Mouse (Mus musculus) telencephalon, adult 2 months (tissue): ENCODE results near the gene Hspa12b.
A peak's percentile ranks its signal among the peaks of the same experiment; 100 is the strongest.

Source experiments
- DNase-seq: peaks from one replicate; pipeline ENCODE4 v3.0.0-alpha.2; 2011; ENCODE audit warnings: low read depth, low spot score

Hspa12b gene

GRCm38 (mm10) chr2:131148353-131149253, 21.5 kb downstream of the Hspa12b start:
- no peak for DNase-seq

- DNase-seq = no peak
These were observed 22.1 kb downstream of the Hspa12b start for GRCm38 (mm10) chr2:131149254-131149578.

- DNase-seq = no peak
These were observed 25.2 kb downstream of the Hspa12b start for GRCm38 (mm10) chr2:131152166-131152730.

- DNase-seq = no peak
These were observed 27.0 kb downstream of the Hspa12b start for GRCm38 (mm10) chr2:131154036-131154435.

- no peak for DNase-seq
These were observed 29.9 kb downstream of the Hspa12b start for GRCm38 (mm10) chr2:131156987-131157386.

DNA sequence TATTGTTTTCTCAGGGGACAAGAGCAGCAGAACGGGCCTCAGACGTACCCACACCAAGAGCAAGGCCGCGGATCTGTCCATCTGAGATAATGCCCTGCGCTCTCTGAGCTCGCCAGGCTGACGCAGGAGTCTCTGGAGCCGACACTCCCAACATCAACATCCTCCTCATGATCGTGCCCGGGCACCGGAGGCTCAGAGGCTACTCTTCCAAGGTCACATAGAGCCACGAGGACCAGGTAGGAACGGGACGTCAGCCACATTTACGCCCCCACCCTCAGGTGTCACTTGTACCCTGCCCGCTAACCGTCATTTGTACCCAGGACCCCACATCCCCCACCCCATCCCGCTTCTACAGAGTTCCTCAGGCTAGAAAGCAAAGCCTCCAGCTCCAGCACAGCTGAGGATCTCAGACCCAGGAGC, 32.4 kb downstream of the Hspa12b start:
- no peak for DNase-seq

- DNase-seq = peak; percentile 97
These were observed 33.0 kb downstream of the Hspa12b start, which contains the start of gene 1700037H04Rik for GRCm38 (mm10) chr2:131159938-131160581. 1700037H04Rik (minus strand) TSS chr2:131160081.

DNA sequence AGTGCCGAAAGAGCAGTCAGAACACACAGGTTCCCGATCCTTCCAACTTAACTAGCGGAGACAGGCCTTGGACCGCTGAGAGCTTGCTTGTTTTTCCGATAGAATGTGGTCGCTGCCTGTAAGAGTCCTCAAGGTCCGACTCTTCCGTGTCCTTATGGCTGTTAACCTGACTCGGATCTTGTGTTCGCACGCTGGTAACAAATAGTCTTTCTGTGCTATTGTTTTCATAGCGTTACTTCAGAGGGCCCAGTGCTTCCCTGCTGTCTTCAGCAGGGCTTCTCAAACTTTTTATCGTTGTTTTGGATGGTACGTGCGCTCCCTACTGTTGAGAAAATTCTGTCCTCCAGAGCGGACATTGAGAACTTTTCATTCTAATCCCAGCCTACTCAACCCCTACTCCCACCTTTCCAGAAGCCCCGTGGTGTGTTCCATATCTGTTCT, 33.6 kb downstream of the Hspa12b start:
- no peak for DNase-seq

- DNase-seq = no peak
These were observed 36.8 kb downstream of the Hspa12b start for GRCm38 (mm10) chr2:131163924-131164323.

DNA sequence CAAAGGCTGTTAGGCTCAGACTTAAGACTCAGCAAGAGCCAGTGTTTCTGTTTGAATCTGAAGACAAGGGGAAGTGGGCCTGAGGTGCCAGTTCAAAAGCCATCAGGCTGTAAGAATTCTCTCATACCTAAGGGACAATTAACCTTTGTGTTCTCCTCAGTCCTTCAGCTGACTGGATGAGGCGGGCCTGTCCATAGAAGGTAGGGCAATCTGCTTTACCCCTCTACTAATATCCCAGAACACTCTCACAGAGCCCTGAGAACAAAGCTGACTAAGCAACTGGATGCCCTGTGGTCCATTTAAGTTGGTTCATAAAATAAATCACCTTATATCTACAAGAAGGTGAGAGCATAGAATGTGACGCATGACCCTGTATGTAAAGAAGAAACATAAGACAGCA, 39.1 kb downstream of the Hspa12b start:
- no peak for DNase-seq

GRCm38 (mm10) chr2:131167984-131168383, 40.9 kb downstream of the Hspa12b start:
- DNase-seq = no peak

- DNase-seq = no peak
These were observed 41.8 kb downstream of the Hspa12b start for GRCm38 (mm10) chr2:131168914-131169313.

DNA sequence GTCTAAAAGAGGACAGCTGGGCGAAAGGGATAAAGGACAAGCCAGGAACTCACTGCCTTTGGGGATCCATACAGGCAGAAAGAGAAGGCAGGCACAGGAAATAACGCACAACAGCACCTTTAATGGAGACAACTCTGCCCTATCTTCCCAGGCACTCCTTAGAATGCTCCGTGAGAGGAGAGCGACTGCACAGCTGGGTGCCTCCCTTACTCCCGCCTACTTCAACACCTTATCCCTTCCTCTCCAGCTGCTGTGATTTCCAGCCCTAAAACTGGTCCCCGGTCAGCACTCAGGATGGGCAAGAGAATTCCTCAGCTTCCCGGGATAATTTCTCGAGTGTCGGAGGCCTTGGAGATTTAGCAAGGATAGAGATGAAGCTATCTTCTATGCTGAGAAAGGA, 43.9 kb downstream of the Hspa12b start:
- no peak for DNase-seq

- no peak for DNase-seq
These were observed 44.5 kb downstream of the Hspa12b start for GRCm38 (mm10) chr2:131171401-131172104.

GRCm38 (mm10) chr2:131172322-131172721, 45.2 kb downstream of the Hspa12b start:
- no peak for DNase-seq

- DNase-seq = peak; percentile 84
These were observed 47.6 kb downstream of the Hspa12b start for GRCm38 (mm10) chr2:131174700-131175099.

- no peak for DNase-seq
These were observed 48.3 kb downstream of the Hspa12b start for GRCm38 (mm10) chr2:131175286-131175944.

GRCm38 (mm10) chr2:131175945-131176309, 48.8 kb downstream of the Hspa12b start:
- no peak for DNase-seq

DNA sequence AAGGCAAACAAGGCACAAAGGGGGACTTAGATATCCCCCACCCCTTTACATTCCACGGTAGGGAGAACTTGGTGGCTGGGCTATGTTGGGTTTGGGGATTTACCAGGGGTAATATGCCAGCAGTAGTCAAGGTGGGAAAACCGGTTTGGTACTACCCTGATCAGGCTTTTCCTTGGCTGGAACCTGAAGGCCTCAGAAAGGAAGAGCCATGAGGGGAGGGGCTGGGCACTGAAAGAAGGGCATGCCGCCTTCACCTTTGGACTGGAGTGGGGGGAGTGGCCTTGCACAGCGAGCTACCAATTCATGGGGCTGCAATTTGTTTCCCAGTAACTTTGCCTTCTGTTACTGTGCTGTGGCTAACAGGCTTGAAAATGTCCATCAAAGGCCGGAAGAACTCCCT, 49.4 kb downstream of the Hspa12b start:
- DNase-seq = no peak

GRCm38 (mm10) chr2:131177932-131178331, 50.9 kb downstream of the Hspa12b start:
- no peak for DNase-seq

DNA sequence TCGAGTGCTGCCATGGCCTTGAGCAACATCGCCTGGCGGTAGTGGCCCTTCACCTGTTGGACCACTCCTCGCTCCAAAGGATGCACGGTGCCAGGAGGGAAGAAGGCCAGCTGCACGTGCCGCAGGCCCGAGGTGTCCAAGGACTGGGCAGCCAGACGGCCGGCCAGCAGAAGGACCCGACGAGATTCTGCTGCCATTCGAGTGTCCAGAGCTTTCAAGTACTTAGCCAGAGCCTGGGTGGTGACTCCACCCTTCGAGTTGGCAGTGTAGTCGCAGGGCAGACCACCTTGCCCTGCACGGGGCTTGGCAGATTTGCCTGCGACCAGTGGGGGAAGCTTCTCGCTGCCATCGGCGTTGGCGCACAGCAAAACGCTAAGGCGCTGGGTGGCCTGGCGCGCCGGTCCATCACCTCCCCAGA, 51.8 kb downstream of the Hspa12b start:
- no peak for DNase-seq
